Mouse (Mus musculus): ENCODE data around the gene Il22ra2. TPM values are rescaled to one million over a fixed set of nuclear protein-coding genes. Genes with fewer than 3 reads are reported as not detected.

The Il22ra2 gene
- polyA plus RNA-seq, 1 experiment from 2014 or later, result 0.05 TPM

DNA sequence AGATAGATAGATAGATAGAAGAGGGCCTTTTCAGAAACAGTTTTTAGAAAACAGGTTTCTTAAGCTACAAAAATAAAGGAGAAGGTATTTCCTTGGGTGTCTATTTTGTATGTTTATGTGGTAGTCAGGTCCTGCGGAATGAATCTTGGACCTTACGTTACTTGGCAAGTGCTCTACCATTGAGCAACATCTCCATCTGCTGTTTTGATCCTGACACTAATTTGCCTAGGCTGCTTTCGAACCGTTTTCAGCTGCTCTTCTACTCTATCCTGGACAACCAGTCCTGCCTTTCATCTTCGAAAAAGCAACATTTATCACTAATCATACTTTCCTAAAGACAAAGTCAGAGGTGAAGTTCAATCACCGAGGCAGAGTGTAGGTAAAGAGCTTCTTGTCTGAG, 18.6 kb upstream of the Il22ra2 start:
- no peak overlapping the region for H3K9ac ChIP-seq
- H3K27ac ChIP-seq, result no peak overlapping the region
- no peaks in the 10 kb centered on the region for H3K27me3 ChIP-seq
- ATAC-seq (ENCODE audit: low read depth) (no peak), DNase-seq (no peak)
- H3K9me3 ChIP-seq (replicated peaks), result 0 out of 2 replicates have a peak, but pooled peaks cover 2% of the 10 kb centered on the region
- H3K4me3 ChIP-seq (replicated peaks), result no peak overlapping the region
- peaks cover 86% of the 10 kb centered on the region for H3K36me3 ChIP-seq
- no peak overlapping the region for H3K4me2 ChIP-seq
- 0 out of 2 replicates have a peak, but pooled peaks cover 2% of the 10 kb centered on the region for H3K4me1 ChIP-seq (replicated peaks)
- WGBS (ENCODE audit: insufficient replicate concordance), result 84% methylated on average over 6 of the region's 6 CpGs

DNA sequence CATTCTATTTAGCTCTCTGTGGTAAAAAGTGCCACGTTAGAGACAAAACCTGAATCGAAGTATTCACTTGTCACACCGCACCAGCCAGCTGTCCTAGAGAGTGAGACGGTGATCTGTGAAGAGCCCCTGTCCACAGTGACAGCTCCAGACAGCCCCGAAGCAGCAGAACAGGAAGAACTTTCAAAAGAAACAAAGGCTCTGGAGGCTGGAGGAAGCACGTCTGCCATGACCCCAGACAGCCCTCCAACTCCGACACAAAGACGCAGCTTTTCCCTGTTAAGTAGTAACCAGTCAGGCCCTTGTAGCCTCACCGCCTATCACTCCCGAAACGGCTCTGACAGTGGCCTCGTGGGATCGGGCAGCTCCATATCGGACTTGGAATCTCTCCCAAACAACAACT, 12.7 kb upstream of the Il22ra2 start:
- no peak overlapping the region for H3K4me2 ChIP-seq
- no peak overlapping the region for H3K4me3 ChIP-seq (replicated peaks)
- peaks cover 55% of the 10 kb centered on the region for H3K36me3 ChIP-seq
- H3K9ac ChIP-seq, result no peak overlapping the region
- H3K27ac ChIP-seq, result no peak overlapping the region
- DNase-seq (no peak), ATAC-seq (ENCODE audit: low read depth) (0 out of 2 replicates have a peak, but pooled peaks have one; percentile 10)
- no peaks in the 10 kb centered on the region for H3K27me3 ChIP-seq
- 76% methylated on average over 14 of the region's 14 CpGs for WGBS (ENCODE audit: insufficient replicate concordance)
- peaks cover 11% of the 10 kb centered on the region; the same call in 1 of the 2 replicates for H3K4me1 ChIP-seq (replicated peaks)
- H3K9me3 ChIP-seq (replicated peaks), result no peaks in the 10 kb centered on the region

DNA sequence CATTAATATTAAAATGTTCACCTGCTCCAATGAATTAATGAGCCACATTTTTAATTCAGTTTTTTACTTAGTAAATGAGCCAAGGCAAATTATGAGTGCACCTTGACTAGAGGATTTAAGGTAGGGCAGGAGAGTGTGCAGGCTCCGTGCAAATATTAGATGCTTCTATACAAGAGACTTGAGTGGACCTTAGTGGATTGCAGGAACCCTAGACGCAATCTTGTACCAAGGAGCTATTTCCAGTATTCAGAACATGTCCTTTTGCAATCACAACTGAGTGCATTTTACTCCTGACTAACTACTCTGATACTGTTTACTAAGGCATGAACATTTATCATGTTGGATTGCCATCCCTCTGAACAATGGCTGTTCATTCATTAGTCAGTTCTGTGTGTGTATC, 10.2 kb upstream of the Il22ra2 start:
- ATAC-seq (ENCODE audit: low read depth), result no peak
- Histone ChIP-seq H3K27me3 (no peaks in the 10 kb centered on the region), H3K4me1 (replicated peaks) (peaks cover 13% of the 10 kb centered on the region; the same call in 1 of the 2 replicates), H3K9ac (no peak overlapping the region), H3K4me3 (replicated peaks) (no peak overlapping the region), H3K4me2 (no peak overlapping the region), H3K27ac (no peak overlapping the region), H3K9me3 (replicated peaks) (no peaks in the 10 kb centered on the region), H3K36me3 (peaks cover 30% of the 10 kb centered on the region)
- 46% methylated on average over 2 of the region's 2 CpGs for WGBS (ENCODE audit: insufficient replicate concordance)
- DNase-seq, result no peak

DNA sequence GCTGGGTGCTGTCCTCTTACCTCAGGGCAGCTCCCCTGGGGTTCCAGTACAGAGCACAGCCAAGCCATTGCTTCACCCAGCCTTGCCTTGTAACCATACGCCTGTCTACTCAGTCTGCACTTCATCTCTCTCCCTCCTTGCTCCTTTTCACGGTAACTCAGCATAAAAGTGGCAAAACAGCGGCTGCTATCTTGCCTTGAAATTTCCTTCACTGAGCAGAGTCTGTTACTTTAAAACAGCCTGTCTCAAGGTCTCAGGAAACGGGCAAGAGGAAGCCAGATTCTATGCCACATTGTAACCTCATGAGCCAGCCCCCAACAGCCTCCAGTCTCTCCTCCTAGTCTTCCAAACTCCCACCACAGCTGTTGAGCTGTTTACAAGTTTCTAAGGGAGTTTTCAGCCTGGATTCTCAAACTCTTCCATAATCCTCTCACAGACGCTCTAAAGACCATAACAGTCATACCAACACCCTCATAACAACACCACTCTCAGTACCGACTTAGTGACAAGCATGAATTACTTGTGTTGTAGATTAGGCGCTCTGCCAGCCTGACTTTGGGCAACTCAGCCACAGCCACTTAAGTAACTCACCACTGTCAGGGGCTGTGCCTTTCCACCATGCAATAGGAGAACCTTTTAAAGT, 8.6 kb upstream of the Il22ra2 start:
- H3K36me3 ChIP-seq, result peaks cover 16% of the 10 kb centered on the region
- peaks cover 13% of the 10 kb centered on the region; the same call in 1 of the 2 replicates for H3K4me1 ChIP-seq (replicated peaks)
- no peak overlapping the region for H3K4me2 ChIP-seq
- ATAC-seq (ENCODE audit: low read depth) (peak; percentile 43; the same call in 1 of the 2 replicates), DNase-seq (no peak)
- WGBS (ENCODE audit: insufficient replicate concordance), result 21% methylated on average over 7 of the region's 7 CpGs
- H3K9ac ChIP-seq, result no peak overlapping the region
- H3K9me3 ChIP-seq (replicated peaks), result no peaks in the 10 kb centered on the region
- H3K27ac ChIP-seq, result peak overlapping the region; percentile 53
- H3K27me3 ChIP-seq, result no peaks in the 10 kb centered on the region
- no peak overlapping the region for H3K4me3 ChIP-seq (replicated peaks)

DNA sequence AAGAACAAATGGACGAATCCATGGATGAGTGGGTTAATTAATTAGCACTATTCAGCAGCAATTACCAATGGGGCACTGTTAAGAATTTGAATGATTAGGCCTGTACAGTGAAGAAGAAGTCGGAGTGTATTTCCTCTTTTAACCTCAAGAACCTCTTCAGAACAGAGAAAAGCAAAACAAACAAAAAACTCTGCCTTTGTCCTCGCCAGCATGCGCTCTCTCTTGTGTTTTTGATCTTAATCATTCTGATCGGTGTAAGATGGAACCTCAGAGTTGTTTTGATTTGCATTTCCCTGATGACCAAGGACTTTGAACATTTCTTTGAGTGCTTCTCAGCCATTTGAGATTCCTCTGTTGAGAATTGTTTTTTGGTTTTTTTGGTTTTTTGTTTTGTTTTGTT, 2.1 kb upstream of the Il22ra2 start:
- Histone ChIP-seq H3K36me3 (no peaks in the 10 kb centered on the region), H3K4me2 (no peak overlapping the region), H3K27me3 (no peaks in the 10 kb centered on the region), H3K27ac (no peak overlapping the region), H3K9me3 (replicated peaks) (no peaks in the 10 kb centered on the region), H3K9ac (no peak overlapping the region), H3K4me1 (replicated peaks) (no peaks in the 10 kb centered on the region), H3K4me3 (replicated peaks) (no peak overlapping the region)
- DNase-seq (no peak), ATAC-seq (ENCODE audit: low read depth) (no peak)
- WGBS (ENCODE audit: insufficient replicate concordance), result 47% methylated on average over 5 of the region's 5 CpGs

DNA sequence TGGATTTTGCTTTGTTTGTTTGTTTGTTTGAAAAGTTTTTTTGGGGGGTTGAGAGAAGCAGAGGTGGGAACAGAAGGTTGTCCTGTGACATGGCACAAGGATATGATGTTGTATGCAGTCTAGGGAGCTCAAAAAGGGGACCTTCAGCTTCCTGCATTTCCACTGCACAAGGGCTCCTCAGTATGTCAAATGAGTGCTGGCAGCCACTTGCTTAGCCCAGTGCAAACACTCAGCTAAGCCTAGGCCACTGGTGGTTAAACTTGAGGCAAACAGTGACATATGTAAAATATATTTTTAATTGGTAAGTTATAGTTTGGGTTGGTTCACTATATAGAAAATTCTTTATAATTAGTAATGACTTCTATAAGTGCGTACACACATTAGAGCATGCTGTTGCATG, 2.8 kb downstream of the Il22ra2 start:
- no peak for DNase-seq
- WGBS (ENCODE audit: insufficient replicate concordance), result 75% methylated on average over 1 of the region's 1 CpGs

DNA sequence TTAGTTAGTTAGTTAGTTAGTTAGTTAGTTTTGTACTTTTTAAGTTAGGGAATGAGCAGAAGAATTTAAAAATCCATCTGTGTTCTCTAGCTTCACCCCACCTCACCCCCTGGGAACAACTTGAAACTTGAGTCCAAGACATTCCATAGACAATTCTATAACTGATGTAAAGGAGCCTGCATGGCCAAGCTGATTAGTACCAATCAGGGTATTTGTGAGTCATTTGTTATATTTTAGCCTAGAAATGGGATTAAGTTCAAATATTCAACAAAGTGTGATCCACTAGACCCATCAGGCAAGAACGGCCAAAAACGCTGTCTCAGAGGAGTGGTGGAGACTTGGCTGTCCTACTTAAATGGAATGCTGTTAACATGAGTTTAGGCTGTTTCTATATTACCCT, 5.5 kb downstream of the Il22ra2 start:
- Histone ChIP-seq H3K36me3 (no peaks in the 10 kb centered on the region), H3K9ac (no peak overlapping the region), H3K4me3 (replicated peaks) (no peak overlapping the region), H3K4me1 (replicated peaks) (no peaks in the 10 kb centered on the region), H3K27me3 (no peaks in the 10 kb centered on the region), H3K4me2 (no peak overlapping the region), H3K27ac (no peak overlapping the region), H3K9me3 (replicated peaks) (no peaks in the 10 kb centered on the region)
- no peak for ATAC-seq (ENCODE audit: low read depth)
- 84% methylated on average over 2 of the region's 2 CpGs for WGBS (ENCODE audit: insufficient replicate concordance)
- no peak for DNase-seq

More for the DNA sequence above, 2.8 kb downstream of the Il22ra2 start:
- no peaks in the 10 kb centered on the region for H3K9me3 ChIP-seq (replicated peaks)
- H3K27me3 ChIP-seq, result no peaks in the 10 kb centered on the region
- no peak overlapping the region for H3K27ac ChIP-seq
- H3K4me3 ChIP-seq (replicated peaks), result no peak overlapping the region
- no peaks in the 10 kb centered on the region for H3K4me1 ChIP-seq (replicated peaks)
- no peak for ATAC-seq (ENCODE audit: low read depth)
- H3K9ac ChIP-seq, result no peak overlapping the region
- no peaks in the 10 kb centered on the region for H3K36me3 ChIP-seq
- H3K4me2 ChIP-seq, result no peak overlapping the region

DNA sequence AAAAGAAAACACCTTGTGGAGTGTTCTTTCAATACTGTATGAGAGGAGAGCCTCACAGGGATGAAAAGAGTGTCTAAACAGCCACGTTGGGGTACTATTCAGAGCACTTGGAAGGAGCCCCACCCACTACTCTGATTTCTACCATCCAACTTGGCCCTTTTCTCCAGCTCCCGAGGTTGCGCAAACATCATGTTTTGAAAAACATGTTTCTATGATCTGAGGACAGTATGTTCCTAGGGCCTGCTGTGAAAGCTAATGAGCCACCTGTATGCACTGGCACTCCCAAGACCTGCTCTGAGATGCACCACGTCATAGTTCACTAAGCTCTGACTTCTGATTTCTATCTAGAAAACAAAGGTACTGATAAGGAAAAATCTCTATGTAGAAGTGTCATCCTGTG, 6.0 kb downstream of the Il22ra2 start:
- ATAC-seq (ENCODE audit: low read depth) (no peak), DNase-seq (no peak)
- Histone ChIP-seq H3K27ac (no peak overlapping the region), H3K4me2 (no peak overlapping the region), H3K36me3 (no peaks in the 10 kb centered on the region), H3K4me3 (replicated peaks) (no peak overlapping the region), H3K9ac (no peak overlapping the region), H3K27me3 (no peaks in the 10 kb centered on the region), H3K4me1 (replicated peaks) (no peaks in the 10 kb centered on the region), H3K9me3 (replicated peaks) (no peaks in the 10 kb centered on the region)
- WGBS (ENCODE audit: insufficient replicate concordance), result 73% methylated on average over 4 of the region's 4 CpGs

DNA sequence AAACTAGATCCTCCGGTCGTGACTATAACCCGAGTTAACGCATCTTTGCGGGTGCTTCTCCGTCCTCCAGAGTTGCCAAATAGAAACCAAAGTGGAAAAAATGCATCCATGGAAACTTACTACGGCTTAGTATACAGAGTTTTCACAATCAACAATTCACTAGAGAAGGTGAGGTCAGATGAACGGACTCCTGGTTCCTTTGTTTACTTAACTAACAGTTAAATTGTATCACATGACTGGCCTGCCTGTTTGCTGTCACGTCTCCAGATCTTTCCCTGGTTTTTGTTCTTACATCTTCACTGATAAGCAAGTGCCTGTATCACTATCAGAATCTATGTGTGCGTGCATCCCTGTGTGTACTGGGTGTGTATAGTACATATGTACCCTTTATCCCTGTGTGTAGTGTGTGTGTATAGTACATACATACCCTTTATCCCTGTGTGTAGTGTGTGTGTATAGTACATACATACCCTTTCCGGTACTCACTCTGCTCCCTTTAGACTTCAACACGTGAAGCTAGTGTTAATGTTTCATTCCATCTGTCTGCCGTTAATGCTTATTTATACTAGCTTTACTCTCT, 9.9 kb downstream of the Il22ra2 start:
- Histone ChIP-seq H3K4me3 (replicated peaks) (no peak overlapping the region), H3K4me1 (replicated peaks) (no peaks in the 10 kb centered on the region), H3K9ac (no peak overlapping the region), H3K9me3 (replicated peaks) (no peaks in the 10 kb centered on the region), H3K36me3 (no peaks in the 10 kb centered on the region), H3K27ac (no peak overlapping the region), H3K4me2 (no peak overlapping the region), H3K27me3 (no peaks in the 10 kb centered on the region)
- WGBS (ENCODE audit: insufficient replicate concordance), result 68% methylated on average over 13 of the region's 13 CpGs
- DNase-seq (no peak), ATAC-seq (ENCODE audit: low read depth) (no peak)

DNA sequence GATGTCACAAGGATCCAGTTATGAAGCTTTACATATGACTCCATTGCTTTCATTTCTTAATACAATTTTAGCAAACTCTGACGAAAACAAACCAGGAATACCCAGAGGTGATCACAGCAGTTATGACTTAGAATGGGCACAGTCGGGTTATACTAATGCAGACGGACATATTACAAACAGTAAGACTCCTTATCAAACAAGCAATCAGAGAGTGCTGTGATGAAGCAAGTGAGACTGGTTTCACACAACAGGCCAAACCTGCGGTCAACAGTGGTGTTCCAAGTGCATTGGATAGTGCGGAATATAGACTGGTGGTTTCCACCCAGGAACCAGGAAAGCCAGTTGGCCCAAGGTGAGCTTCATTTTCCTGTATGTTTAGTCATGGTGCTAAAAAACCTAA, 17.1 kb downstream of the Il22ra2 start:
- WGBS (ENCODE audit: insufficient replicate concordance), result 72% methylated on average over 5 of the region's 5 CpGs
- DNase-seq (no peak), ATAC-seq (ENCODE audit: low read depth) (no peak)
- Histone ChIP-seq H3K4me1 (replicated peaks) (no peaks in the 10 kb centered on the region), H3K27me3 (no peaks in the 10 kb centered on the region), H3K9ac (no peak overlapping the region), H3K27ac (no peak overlapping the region), H3K36me3 (no peaks in the 10 kb centered on the region), H3K9me3 (replicated peaks) (no peaks in the 10 kb centered on the region), H3K4me2 (no peak overlapping the region), H3K4me3 (replicated peaks) (no peak overlapping the region)

DNA sequence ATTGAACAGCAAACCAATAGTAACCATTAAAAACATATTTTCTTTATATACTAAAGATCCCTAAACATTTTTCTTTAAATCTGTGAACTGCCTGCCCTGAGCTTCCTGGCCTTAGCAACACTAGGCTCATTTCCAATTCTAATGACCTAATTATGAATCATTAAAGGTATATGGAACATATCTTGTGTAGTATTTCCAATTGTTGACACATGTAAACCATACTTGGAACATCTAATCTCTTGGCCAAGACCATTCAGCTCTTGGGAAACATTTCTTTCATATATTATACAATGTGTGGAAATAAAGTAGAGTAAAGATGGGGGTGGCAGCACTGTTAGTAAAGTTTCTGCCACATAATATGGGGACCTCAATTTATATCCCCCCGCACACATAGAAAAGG, 17.8 kb downstream of the Il22ra2 start:
- Histone ChIP-seq H3K36me3 (no peaks in the 10 kb centered on the region), H3K4me1 (replicated peaks) (no peaks in the 10 kb centered on the region), H3K4me3 (replicated peaks) (no peak overlapping the region), H3K4me2 (no peak overlapping the region), H3K9me3 (replicated peaks) (no peaks in the 10 kb centered on the region), H3K9ac (no peak overlapping the region), H3K27ac (no peak overlapping the region), H3K27me3 (no peaks in the 10 kb centered on the region)
- DNase-seq (no peak), ATAC-seq (ENCODE audit: low read depth) (no peak)
- WGBS (ENCODE audit: insufficient replicate concordance), result 91% methylated on average over 1 of the region's 1 CpGs

DNA sequence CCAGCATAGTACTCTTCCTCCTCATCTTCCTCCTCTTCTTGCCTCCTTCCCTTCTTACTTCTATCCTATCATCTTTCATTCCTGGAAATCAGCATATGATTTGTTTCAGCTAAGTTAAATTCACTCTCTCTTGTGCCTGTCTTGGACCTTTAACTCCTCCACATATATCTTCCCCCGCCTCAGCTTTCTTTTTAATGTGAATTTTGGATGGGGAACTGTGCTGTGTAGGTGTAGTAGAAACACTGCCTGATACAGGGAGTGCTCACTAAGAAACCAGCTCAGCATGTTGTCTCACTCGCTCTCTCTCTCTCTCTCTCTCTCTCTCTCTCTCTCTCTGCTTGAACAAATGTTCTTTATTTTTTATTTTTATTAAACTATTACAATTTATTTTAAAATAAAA, 23.3 kb downstream of the Il22ra2 start:
- DNase-seq, result no peak
- H3K27ac ChIP-seq, result no peak overlapping the region
- H3K27me3 ChIP-seq, result no peaks in the 10 kb centered on the region
- 60% methylated on average over 2 of the region's 2 CpGs for WGBS (ENCODE audit: insufficient replicate concordance)
- no peaks in the 10 kb centered on the region for H3K4me1 ChIP-seq (replicated peaks)
- no peak overlapping the region for H3K9ac ChIP-seq
- H3K36me3 ChIP-seq, result no peaks in the 10 kb centered on the region
- ATAC-seq (ENCODE audit: low read depth), result no peak
- no peak overlapping the region for H3K4me2 ChIP-seq
- no peaks in the 10 kb centered on the region for H3K9me3 ChIP-seq (replicated peaks)
- H3K4me3 ChIP-seq (replicated peaks), result no peak overlapping the region
